Mouse (Mus musculus): Measurements from ENCODE around the gene Nnmt. TPM values are rescaled to one million over a fixed set of nuclear protein-coding genes. Genes with fewer than 3 reads are reported as not detected.

Gene Nnmt
- total and polyA plus RNA-seq, 3 experiments, result not detected

GRCm38 (mm10) chr9:48593915-48594314 is 11.0 kb downstream of the Nnmt start:
- Histone ChIP-seq H3K79me2 (replicated peaks; ENCODE audit: control insufficient read depth, extremely low read depth, insufficient read depth, poor library complexity, severe bottlenecking) (no peaks in the 10 kb centered on the region), H3K27me3 (replicated peaks) (peaks cover 10% of the 10 kb centered on the region), H3K9me3 (replicated peaks; ENCODE audit: low read length) (no peaks in the 10 kb centered on the region), H3K36me3 (replicated peaks in 1 of 2; ENCODE audit: control insufficient read depth in 1 of 2, insufficient read depth in 1 of 2, low read length in 1 of 2) (no peaks in the 10 kb centered on the region), H3K4me1 (ENCODE audit: control insufficient read depth in 1 of 2, insufficient read depth in 2 of 2) (no peaks in the 10 kb centered on the region), H3K4me3 (replicated peaks in 1 of 3; ENCODE audit: low read depth in 2 of 3, low read length in 2 of 3, poor library complexity in 1 of 3) (no peak overlapping the region), H3K4me2 (ENCODE audit: insufficient read depth, low read depth, poor library complexity, severe bottlenecking) (peak overlapping the region; percentile 91), H3K27ac (ENCODE audit: insufficient read depth, low read depth) (no peak overlapping the region), H3K9ac (ENCODE audit: insufficient read depth, low read depth) (peak overlapping the region; percentile 51; the same call in 1 of the 2 replicates)
- in situ Hi-C loops (cut with MboI; ENCODE audit: low pct_ligation_motif_present, low pct_unique_long_range_greater_than_20kb, low sequenced_read_pairs), result loop anchor here (10.0 kb wide), 2 partner anchors 129 to 329 kb away; no protein-coding TSS in a partner anchor
- no peak for TF ChIP-seq POLR2A (IDR thresholded peaks at IDR 0.05; ENCODE audit: low read depth, low read length)
- no peak for TF ChIP-seq BHLHE40 (IDR thresholded peaks at IDR 0.05; ENCODE audit: low read depth, low read length)
- TF ChIP-seq NRF1 (IDR thresholded peaks at IDR 0.05; ENCODE audit: low read depth, low read length), result peak; percentile 78
- no peak for TF ChIP-seq ZC3H11A (IDR thresholded peaks at IDR 0.05; ENCODE audit: low read depth, low read length)
- TF ChIP-seq CTCF (conservative IDR thresholded peaks at IDR 0.05 in 1 of 2, IDR thresholded peaks at IDR 0.05 in 1 of 2; ENCODE audit: low read depth in 2 of 2, low read length in 2 of 2), result peak in 1 of 2 experiments; percentile 39; a peak in 2 of 4 replicates
- no peak for TF ChIP-seq MYC (IDR thresholded peaks at IDR 0.05; ENCODE audit: low read depth, low read length)
- TF ChIP-seq ZKSCAN1 (IDR thresholded peaks at IDR 0.05; ENCODE audit: borderline replicate concordance, low read depth, low read length), result no peak
- dilution Hi-C loops (cut with MboI; ENCODE audit: extremely low pct_ligation_motif_present, extremely low pct_unique_long_range_greater_than_20kb, low sequenced_read_pairs), result no loop called here
- no peak for DNase-seq (ENCODE audit: extremely low read depth)

GRCm38 (mm10) chr9:48590606-48591005 is 14.3 kb downstream of the Nnmt start:
- no peak overlapping the region for H3K9ac ChIP-seq (ENCODE audit: insufficient read depth, low read depth)
- dilution Hi-C loops (cut with MboI; ENCODE audit: extremely low pct_ligation_motif_present, extremely low pct_unique_long_range_greater_than_20kb, low sequenced_read_pairs), result no loop called here
- H3K27me3 ChIP-seq (replicated peaks), result peaks cover 3% of the 10 kb centered on the region
- H3K4me3 ChIP-seq (replicated peaks in 1 of 3; ENCODE audit: low read depth in 2 of 3, low read length in 2 of 3, poor library complexity in 1 of 3), result no peak overlapping the region
- no peak overlapping the region for H3K4me2 ChIP-seq (ENCODE audit: insufficient read depth, low read depth, poor library complexity, severe bottlenecking)
- no peaks in the 10 kb centered on the region for H3K36me3 ChIP-seq (replicated peaks in 1 of 2; ENCODE audit: control insufficient read depth in 1 of 2, insufficient read depth in 1 of 2, low read length in 1 of 2)
- in situ Hi-C loops (cut with MboI; ENCODE audit: low pct_ligation_motif_present, low pct_unique_long_range_greater_than_20kb, low sequenced_read_pairs), result loop anchor here (10.0 kb wide), 2 partner anchors 126 to 326 kb away; no protein-coding TSS in a partner anchor
- H3K4me1 ChIP-seq (ENCODE audit: control insufficient read depth in 1 of 2, insufficient read depth in 2 of 2), result no peaks in the 10 kb centered on the region
- no peak overlapping the region for H3K27ac ChIP-seq (ENCODE audit: insufficient read depth, low read depth)
- TF ChIP-seq EP300 (IDR thresholded peaks at IDR 0.05; ENCODE audit: low read length), result no peak
- TF ChIP-seq E2F4 (IDR thresholded peaks at IDR 0.05; ENCODE audit: insufficient replicate concordance, low read depth, low read length), result no peak
- TF ChIP-seq USF2 (conservative IDR thresholded peaks at IDR 0.05; ENCODE audit: low read depth, low read length), result no peak
- TF ChIP-seq HCFC1 (IDR thresholded peaks at IDR 0.05; ENCODE audit: low read depth, low read length), result no peak
- no peak for TF ChIP-seq JUND (conservative IDR thresholded peaks at IDR 0.05; ENCODE audit: low read depth, low read length)
- no peak for TF ChIP-seq ETS1 (conservative IDR thresholded peaks at IDR 0.05; ENCODE audit: low read depth, low read length)
- no peak for TF ChIP-seq POLR2A (IDR thresholded peaks at IDR 0.05; ENCODE audit: low read depth, low read length)
- TF ChIP-seq PAX5 (IDR thresholded peaks at IDR 0.05; ENCODE audit: low read length), result no peak
- TF ChIP-seq CHD2 (IDR thresholded peaks at IDR 0.05; ENCODE audit: low read length), result no peak
- no peak for TF ChIP-seq SMC3 (IDR thresholded peaks at IDR 0.05; ENCODE audit: low read depth, low read length)
- TF ChIP-seq ZNF384 (IDR thresholded peaks at IDR 0.05; ENCODE audit: low read depth, low read length), result no peak
- no peak for TF ChIP-seq ZC3H11A (IDR thresholded peaks at IDR 0.05; ENCODE audit: low read depth, low read length)
- no peak for TF ChIP-seq ZKSCAN1 (IDR thresholded peaks at IDR 0.05; ENCODE audit: borderline replicate concordance, low read depth, low read length)
- TF ChIP-seq RAD21 (IDR thresholded peaks at IDR 0.05; ENCODE audit: low read depth, low read length), result no peak
- no peaks in the 10 kb centered on the region for H3K79me2 ChIP-seq (replicated peaks; ENCODE audit: control insufficient read depth, extremely low read depth, insufficient read depth, poor library complexity, severe bottlenecking)
- no peaks in the 10 kb centered on the region for H3K9me3 ChIP-seq (replicated peaks; ENCODE audit: low read length)
- no peak for DNase-seq (ENCODE audit: extremely low read depth)
